Mouse (Mus musculus): ENCODE results near the gene Agap1.

Gene Agap1

GRCm38 (mm10) chr1:89919206-89919605 is 464.6 kb downstream of the Agap1 start:
- DNase-seq, result no peak

- DNase-seq, result no peak
These were observed 467.2 kb downstream of the Agap1 start for GRCm38 (mm10) chr1:89921806-89922205.

- no peak for DNase-seq
These were observed 467.7 kb downstream of the Agap1 start for GRCm38 (mm10) chr1:89922282-89922681.

DNA sequence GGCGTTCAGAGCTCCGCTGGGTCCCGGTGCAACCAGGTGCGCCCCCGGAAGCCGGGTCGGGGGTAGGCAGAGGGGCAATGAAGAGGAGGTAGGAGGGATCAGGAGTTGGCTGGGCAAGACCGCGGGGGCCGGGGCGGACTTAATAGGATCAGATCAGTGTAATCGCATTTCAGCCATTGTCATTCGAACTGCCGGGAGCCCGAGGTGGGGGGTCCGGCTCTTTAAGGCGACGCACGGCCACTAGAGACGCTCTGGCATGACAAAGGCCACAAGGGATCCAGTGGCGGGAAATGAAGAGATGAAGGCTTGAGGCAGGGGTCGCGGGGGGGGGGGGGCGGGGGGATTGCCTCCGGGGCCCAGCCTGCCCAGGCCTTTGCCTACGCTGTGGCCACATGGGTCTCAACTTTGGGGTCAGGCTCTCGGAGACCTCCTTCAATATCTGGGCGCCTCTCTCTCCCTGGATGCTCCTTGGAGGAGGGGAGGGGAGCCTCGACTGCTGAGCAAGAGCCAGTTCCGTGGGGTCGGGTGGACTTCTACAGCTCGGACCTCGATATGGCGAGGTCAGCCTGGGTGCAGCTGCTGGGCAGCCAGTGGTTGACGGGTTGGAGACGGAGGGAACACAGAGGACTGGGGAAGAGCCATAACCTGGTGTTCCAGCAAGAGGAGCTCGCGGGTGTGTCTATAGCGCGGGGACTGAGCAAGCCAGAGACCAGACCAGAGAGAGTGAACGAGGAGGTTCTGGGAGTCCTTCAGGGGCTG is 468.5 kb downstream of the Agap1 start:
- no peak for DNase-seq

GRCm38 (mm10) chr1:89923642-89924020 is 469.0 kb downstream of the Agap1 start:
- no peak for DNase-seq

DNA sequence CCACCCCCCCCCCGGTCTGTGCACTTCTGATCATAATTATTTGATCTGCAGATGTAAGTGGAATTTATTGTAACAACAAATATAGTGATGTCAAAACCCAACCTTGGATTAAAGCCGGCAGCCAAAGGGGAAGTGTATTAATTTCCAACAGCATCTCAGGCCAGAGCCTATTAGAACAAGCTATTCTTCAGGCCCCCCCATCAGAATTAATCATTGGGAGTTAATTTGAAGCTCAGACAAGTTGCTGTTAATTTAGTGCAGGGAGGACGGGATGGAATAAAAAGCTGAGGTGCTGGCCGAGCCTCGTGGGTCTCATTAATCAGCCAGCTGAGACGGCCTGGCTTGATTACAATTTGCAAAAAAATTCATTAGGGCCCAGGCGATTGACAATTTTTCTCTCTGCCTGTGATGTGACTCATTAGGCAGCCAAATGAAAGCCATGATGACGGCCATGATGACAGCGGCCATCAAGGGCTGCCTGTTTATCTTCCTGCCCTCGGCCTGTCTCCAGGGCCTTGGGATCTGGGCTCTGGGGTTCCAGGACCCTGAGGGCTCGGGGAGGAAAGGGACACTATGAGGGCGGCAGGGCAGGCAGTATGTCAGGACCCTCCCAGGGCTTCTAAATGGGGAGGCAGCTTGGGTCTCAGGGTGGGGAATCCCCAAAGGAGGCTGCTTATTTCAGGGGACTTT is 471.0 kb downstream of the Agap1 start:
- no peak for DNase-seq

DNA sequence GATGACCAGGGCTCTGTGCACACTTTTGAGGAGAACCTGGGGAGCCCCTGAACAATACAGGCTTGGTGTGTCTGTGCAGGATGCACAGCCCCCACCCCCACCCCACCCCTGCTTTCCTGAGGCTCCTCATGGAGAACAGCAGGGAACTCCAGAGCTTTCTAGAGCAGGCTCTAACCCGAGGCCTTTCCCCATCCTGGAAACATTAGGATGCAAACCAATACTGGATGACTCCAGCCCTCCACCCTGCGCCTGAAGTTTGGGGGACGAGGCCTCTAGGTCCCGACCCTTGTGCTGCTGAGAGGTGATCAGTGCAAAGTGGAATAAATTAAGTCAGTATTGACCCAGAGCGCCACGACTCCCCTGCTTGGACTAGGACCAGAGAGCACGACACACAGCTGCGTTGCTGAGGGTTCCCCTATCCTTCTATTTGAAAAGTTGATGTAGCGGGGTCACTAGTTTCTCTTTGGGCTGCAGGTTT is 472.0 kb downstream of the Agap1 start:
- DNase-seq, result no peak

DNA sequence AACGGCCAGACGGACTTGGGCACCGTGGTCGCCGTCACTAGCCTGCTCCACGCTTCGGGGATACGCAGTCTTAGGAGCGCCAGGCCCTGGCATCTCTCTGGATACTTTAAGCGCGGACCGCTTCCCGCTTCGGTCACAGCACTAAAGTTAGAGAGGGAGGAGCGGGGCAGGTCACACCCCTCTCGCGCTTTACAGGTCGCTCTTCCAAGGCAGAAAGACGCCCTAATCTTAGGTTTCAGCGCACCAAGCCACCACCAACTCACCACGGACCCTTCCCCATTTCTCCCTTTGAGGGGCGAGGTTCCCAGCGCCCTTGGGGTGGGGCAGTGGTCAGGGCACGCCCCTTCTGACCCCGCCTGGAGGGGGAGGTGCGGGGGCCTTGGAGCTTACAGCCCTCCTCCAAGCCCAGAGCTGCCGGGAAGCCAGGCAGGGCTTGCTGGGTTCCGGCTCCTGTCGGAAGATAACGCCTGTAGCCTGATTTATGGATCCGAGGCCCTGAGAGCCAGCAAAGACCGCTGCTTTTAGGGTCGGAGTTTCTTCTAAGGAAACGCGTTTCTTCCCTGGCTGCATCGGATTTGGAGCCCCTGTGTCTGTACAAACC is 472.6 kb downstream of the Agap1 start:
- peak; percentile 49 to 63 for DNase-seq

DNA sequence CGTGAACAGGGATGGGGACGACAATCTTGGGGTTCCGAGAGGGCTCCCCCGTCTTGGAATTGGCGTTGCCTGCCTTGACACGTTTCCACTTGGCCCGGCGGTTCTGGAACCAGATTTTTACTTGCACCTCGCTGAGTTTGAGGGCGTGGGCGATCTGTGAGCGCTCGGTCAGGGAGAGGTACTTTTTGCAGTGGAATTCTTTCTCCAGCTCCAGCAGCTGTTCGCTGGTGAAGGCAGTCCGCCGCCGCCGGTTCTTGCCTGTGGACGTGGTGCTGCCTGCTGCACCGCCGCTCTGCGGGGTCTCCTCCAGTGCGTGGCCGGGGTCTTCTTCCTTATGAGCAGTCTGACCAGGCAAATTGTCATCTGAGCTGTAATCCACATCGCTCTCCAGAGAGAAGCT is 474.1 kb downstream of the Agap1 start:
- peak in 1 of 2 experiments; percentile 38 for DNase-seq

GRCm38 (mm10) chr1:89929181-89929580 is 474.6 kb downstream of the Agap1 start:
- DNase-seq, result no peak

DNA sequence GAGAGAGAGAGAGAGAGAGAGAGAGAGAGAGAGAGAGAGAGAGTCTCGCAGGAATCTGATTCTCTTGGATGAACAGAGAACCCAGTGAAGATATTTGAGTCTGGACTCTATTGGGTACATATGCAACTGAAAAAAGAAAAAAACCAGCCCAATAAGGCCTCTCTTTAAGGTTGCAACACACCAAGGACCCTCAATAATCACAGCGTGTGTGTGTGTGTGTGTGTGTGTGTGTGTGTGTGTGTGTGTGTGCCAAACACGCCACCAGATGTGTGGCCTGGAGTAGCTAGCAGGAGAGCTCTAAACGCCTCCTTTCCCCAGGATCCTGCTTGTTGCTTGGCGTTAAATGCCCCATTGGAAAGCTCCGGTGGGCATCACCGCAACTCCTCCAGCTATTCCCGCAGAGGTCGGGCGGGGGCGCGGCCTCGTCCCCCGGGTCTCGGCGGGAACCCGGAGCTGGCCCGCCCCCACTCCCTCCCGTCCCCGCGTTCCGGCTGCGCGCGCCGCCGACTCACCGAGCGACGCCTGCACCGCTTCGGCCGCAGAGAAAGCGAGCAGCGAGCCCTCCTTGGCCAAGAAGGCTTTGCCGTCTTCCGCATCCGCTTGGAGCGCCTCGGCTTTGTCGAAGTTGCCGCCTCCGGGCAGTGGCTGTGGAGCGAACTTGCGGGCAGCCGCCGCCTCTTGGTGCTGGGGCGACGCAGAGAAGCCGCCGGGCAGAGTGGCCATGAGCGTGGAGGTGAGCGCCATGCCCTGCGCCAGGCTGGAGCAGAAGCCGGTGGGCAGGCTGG is 475.3 kb downstream of the Agap1 start:
- DNase-seq, result peak; percentile 59 to 63

GRCm38 (mm10) chr1:89930551-89930950 is 475.9 kb downstream of the Agap1 start:
- DNase-seq, result peak in 1 of 2 experiments; percentile 36

DNA sequence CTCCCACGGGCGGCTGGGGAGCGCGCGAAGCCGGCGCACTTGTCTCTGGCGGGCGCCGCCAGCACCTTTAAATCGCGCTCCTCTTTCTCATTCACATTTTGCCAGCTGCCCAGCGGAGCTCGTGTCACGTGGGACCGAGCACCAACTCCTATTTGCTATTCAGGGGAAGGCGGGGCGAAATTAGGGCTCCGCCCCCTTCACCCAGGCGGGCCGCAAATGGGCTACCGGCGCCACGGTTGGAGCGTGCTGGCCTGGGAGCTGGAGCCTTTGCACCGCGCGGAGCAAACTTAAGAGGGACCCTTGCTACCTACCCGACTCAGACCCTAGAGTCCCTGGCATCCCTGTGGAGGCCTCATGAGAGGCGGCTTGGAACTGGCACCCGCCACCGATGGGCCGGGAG is 476.5 kb downstream of the Agap1 start, which contains the start of gene Gbx2:
Gene Gbx2 (minus strand): TSS at position 60 of the 400 bp plus-strand sequence.
- peak; percentile 80 to 87 for DNase-seq

DNA sequence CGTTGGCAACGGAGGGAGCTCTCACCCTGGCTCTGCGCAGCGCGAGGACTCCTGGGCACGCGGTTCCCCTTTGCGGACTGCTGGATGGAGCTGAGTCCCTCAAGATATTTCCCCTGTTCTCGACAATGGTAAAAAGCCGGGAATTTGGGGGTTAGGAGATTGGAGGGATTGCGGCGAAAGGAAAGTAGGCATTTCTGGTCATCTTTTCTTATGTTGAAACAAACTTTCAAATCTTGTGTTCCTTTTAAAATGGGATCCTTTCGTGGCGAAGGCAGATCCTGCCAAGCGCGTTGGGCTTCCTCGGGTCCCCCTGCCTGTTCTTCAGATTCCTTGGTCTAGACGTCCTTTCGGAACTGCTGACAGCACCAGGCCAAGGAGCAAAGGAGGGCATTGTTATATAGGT is 477.4 kb downstream of the Agap1 start:
- DNase-seq, result peak in 1 of 2 experiments; percentile 31

GRCm38 (mm10) chr1:89932616-89933015 is 478.0 kb downstream of the Agap1 start:
- DNase-seq, result peak in 1 of 2 experiments; percentile 10

GRCm38 (mm10) chr1:89933028-89933427 is 478.4 kb downstream of the Agap1 start:
- DNase-seq, result peak in 1 of 2 experiments; percentile 22

DNA sequence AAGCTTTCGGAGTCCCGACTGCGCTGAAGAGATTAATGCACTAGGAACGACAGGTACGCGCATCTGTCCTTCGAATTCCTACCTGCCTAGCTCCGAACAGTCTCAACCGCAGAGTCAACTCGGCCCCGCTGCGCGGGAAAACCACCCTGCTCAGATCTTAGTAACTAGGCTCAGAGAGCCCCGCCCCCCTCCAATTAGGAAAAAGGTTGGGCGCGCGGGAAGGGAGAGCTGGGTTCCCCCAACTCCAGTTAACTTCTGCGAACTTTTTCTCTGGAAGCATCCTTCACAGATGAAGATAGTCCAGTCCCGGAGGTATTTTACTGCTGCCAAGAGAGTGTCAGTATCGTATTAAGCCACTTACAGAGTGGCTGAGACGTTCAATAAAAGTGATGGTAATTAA is 479.2 kb downstream of the Agap1 start:
- DNase-seq, result peak in 1 of 2 experiments; percentile 42

DNA sequence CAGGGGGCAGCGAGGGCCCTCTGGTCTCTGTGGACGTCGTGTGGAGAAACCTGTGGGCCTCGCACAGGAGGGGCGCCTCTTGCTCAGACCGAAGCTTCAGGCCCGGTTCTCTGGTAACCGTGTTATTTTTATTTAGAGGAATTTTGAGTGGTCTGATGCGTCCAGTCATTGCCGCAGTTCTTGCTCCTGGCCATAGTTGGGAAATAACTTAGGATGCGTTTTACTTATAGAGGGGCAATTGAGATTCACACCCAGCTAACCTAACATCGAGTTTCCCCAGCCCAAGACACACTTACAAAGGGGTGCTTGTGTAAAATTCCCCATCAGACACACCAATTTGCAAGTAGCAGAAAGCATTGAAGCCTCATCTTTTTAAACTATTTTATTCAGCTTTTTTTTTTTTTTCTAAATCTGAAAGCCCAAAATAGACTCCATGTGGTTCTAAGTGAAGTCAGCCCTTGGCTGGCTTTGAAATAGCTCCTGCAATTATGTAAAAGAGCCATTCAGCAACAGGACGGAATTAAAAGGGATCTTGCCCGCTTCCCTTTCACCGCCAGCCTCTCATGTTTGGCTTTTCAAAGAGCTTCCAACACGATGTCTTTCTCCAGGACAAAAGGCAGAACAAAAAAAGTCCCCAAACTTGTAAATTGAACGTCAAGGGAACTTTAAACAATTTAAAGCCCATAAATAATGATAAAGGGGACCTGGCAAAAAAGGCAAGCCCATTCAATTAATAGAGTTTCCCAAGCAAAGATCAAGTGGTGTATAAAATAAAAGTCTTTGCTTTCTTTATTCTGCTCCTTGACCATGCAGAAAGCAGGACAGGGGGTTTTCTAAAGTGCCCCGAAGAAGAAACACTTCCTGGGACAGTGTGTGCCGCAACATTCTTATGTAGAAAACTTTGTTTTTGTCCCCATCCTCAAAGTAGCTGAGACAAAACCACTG is 480.0 kb downstream of the Agap1 start:
- DNase-seq, result no peak

- peak in 1 of 2 experiments; percentile 10 for DNase-seq
These were observed 481.1 kb downstream of the Agap1 start for GRCm38 (mm10) chr1:89935493-89936348.

DNA sequence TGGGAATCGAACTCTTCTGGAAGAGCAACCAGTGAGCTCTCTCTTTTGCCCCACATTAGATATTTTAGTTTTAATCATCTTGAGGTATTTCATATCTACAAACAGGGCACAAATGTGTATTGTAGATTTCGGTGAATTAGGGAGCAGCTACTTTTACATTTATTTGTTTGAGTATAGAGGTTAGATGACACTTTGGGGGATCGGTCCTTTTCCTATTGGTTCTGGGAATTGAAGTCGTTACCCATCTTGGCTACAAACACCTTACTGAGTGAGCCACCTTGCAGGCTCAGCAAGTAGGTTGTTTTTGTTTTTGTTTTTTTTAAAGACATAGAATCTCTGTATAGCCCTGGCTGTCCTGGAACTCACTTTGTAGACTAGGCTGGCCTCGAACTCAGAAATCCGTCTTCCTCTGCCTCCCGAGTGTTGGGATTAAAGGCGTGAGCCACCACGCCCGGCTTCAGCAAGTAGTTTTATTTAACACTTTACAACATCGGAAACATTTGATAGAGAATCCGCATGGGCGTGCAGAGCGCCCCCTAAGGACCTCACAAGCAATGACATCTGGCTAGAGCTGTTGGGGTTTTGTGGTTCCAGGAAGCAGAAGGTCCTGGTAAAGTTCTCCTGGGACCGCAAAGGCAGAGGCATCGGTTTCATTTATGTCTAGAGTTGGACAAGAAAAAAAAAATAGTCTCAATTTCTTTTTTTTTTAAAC is 484.4 kb downstream of the Agap1 start:
- peak in 1 of 2 experiments; percentile 23 for DNase-seq

Measured in kidney, postnatal 4 days (tissue).